Mouse (Mus musculus) liver, adult 2 months (tissue): ENCODE data around the gene Rab33a. TPM values are rescaled to one million over a fixed set of nuclear protein-coding genes. Genes with fewer than 3 reads are reported as not detected.

Source experiments
- DNase-seq: peaks from one replicate; pipeline ENCODE4 v3.0.0-alpha.2; 2011; ENCODE audit warnings: low read depth, low spot score; ENCODE audit errors: extremely low read depth
- H3K27ac ChIP-seq: fragments of 200-500 bp; replicated peaks from 2 replicates; pipeline ENCODE4 v1.5.1; 2012; ENCODE audit warnings: low read depth, mild to moderate bottlenecking, control low read depth, inconsistent platforms, low read length; ENCODE audit not compliant: insufficient read depth
- H3K27me3 ChIP-seq: fragments of 200-500 bp; 2 replicates; pipeline ENCODE4 v1.6.1; 2012; ENCODE audit warnings: mild to moderate bottlenecking, moderate library complexity, low read length, inconsistent platforms; ENCODE audit not compliant: control insufficient read depth, insufficient read depth
- H3K36me3 ChIP-seq: fragments of 200-500 bp; 2 replicates; pipeline ENCODE4 v1.6.1; 2012; ENCODE audit warnings: low read length, inconsistent platforms; ENCODE audit not compliant: control insufficient read depth, insufficient read depth
- H3K4me1 ChIP-seq: fragments of 200-500 bp; 2 replicates; pipeline ENCODE4 v1.6.1; 2011; ENCODE audit warnings: low read length; ENCODE audit not compliant: control insufficient read depth, insufficient read depth
- H3K4me3 ChIP-seq: fragments of 200-500 bp; 2 replicates; pipeline ENCODE4 v1.5.1; 2011; ENCODE audit warnings: low read depth, mild to moderate bottlenecking, control low read depth, low read length, moderate library complexity; ENCODE audit not compliant: insufficient read depth
- H3K79me2 ChIP-seq: fragments of 200-500 bp; 2 replicates; pipeline ENCODE4 v1.6.1; 2012; ENCODE audit warnings: inconsistent platforms, mild to moderate bottlenecking, low read length, moderate library complexity; ENCODE audit not compliant: control insufficient read depth, insufficient read depth
- H3K9ac ChIP-seq: fragments of 200-500 bp; 2 replicates; pipeline ENCODE4 v1.6.1; 2012; ENCODE audit warnings: low read depth, mild to moderate bottlenecking, control low read depth, inconsistent platforms, low read length
- CTCF ChIP-seq: fragments of 200-500 bp; IDR thresholded peaks from 2 replicates; pipeline ENCODE4 v1.5.1; 2011; ENCODE audit warnings: low read depth, low read length, control low read depth
- POLR2A ChIP-seq: fragments of 200-500 bp; IDR thresholded peaks from 2 replicates; pipeline ENCODE4 v1.6.1; 2011; ENCODE audit warnings: low read length, control low read depth; ENCODE audit not compliant: insufficient read depth; ENCODE audit errors: extremely low read depth
- WGBS: fragments of 180-500 bp; shearing (Covaris S2); methylation state at CpG from one replicate; pipeline ENCODE4 v1.1.7; 2018; 5-methylcytosine and 5-hydroxymethylcytosine counted together
- polyA plus RNA-seq: library from polyadenylated mRNA; depleted of rRNA; stranded (reverse); fragments of >200 nt; gene quantifications from 2 replicates; pipeline ENCODE4 v1.2.3, GENCODE M21; 2012; rRNA removed
- total RNA-seq: library from RNA; depleted of rRNA; stranded (reverse); fragments of >200 nt; gene quantifications from 2 replicates; pipeline ENCODE4 v1.2.3, GENCODE M21; 2014; rRNA removed

Gene Rab33a
- total RNA-seq: 0.27 TPM in 1 of 2 replicates, not detected in the other
- polyA plus RNA-seq: 0.12 TPM in 1 of 2 replicates, not detected in the other

DNA sequence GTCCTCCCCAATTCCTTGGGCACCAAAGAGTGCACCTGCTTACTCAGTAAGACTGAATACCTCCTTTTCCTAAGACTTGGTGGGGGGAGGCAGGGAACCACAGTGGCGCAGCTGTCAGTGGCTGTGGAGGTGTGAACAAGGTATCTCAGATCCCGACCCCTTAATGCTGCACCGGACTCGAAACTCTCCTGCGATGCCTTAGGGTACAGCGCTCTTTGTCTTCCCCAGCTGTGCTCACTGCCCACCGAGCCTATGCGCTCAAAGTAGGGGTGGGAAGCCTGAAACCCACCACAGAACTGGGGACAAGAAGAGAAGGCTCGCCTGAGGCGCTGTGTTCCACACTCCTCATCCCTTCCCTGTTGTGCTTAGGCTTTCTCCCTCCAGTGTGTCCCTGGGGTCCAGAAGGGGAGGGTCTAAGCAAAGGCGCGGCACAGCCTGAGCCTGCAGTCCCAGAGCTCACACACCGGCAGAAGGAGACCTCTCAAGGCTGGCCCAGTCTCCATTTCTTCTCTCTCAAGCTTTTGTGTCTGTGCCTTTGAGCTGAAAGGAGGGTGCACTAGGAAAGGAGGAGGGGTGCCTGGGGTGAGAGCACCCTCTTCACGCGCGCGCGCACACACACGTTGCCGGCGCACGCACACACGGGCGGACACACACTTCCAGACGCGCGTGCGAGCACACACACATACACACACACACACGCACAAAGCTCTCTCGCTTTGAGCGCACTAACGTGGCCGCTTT is at the start of gene Rab33a:
TSS of gene Rab33a (plus strand) at position 478 of the 741 bp plus-strand sequence.
- no peak for DNase-seq
- no peaks in the 10 kb centered on the region for H3K79me2 ChIP-seq
- no peak within 1 kb of the TSS for H3K27ac ChIP-seq
- 8% methylated on average over 28 of the region's 33 CpGs for WGBS
- no peak within 1 kb of the TSS for H3K9ac ChIP-seq
- no peak for TF ChIP-seq CTCF
- no peak for TF ChIP-seq POLR2A
- H3K4me1 ChIP-seq: no peaks in the 10 kb centered on the region; the same call in 1 of the 2 replicates
- H3K27me3 ChIP-seq: no peaks in the 10 kb centered on the region
- peak within 1 kb of the TSS; percentile 16; the same call in 1 of the 2 replicates for H3K4me3 ChIP-seq
- H3K36me3 ChIP-seq: no peaks in the 10 kb centered on the region

- Histone ChIP-seq H3K4me1 (no peaks in the 10 kb centered on the region), H3K36me3 (peaks cover 33% of the 10 kb centered on the region), H3K4me3 (no peak overlapping the region), H3K27me3 (no peaks in the 10 kb centered on the region), H3K9ac (no peak overlapping the region), H3K27ac (no peak overlapping the region), H3K79me2 (no peaks in the 10 kb centered on the region)
- TF ChIP-seq POLR2A (no peak), CTCF (no peak)
- WGBS: 51% methylated on average over 4 of the region's 4 CpGs
- DNase-seq: no peak
These were observed 38.0 kb upstream of the Rab33a start for GRCm38 (mm10) chrX:48481095-48481494.

DNA sequence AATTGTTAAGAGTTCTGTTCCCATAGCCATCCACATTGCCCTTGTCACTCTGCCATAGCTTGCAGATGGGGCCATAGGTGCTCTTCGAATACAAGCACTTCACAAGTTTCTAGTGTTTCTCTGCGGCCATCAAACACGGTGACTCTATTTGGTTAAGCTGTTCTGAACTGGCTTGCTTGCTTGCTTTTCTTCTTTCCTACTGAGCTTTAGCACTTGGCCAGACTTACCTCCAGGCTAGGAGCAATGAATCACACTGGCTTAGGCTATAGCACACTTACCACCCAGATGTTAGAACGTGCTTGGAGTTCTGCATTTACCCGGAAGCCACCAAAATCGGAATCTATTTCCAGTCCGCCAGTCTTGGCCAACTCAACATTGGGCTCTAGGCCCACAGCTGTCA is 37.4 kb upstream of the Rab33a start:
- peaks cover 33% of the 10 kb centered on the region for H3K36me3 ChIP-seq
- no peak overlapping the region for H3K9ac ChIP-seq

DNA sequence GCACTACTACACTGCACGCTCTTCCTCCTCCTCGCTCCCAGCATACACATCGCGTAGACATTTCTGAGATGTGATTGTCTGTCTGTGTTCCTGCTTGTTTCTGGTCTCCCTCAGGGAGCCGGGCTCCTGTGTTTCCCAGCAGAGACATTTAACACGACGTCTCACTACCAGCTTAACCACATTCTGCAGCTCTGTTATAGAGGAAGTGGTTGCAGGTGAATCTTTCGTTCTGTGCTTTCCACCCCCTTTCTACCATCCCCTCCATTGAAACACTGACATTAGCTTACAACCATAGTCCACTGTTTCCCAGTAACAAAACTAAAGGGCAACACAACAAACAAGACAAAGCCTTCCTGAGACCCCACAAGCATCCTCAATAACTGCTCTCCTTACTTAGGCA is 25.3 kb upstream of the Rab33a start:
- Histone ChIP-seq H3K36me3 (peaks cover 26% of the 10 kb centered on the region), H3K4me1 (no peaks in the 10 kb centered on the region), H3K4me3 (no peak overlapping the region), H3K27me3 (no peaks in the 10 kb centered on the region), H3K9ac (no peak overlapping the region), H3K79me2 (no peaks in the 10 kb centered on the region), H3K27ac (no peak overlapping the region)
- no peak for DNase-seq
- 96% methylated on average over 8 of the region's 8 CpGs for WGBS
- TF ChIP-seq POLR2A: no peak
- no peak for TF ChIP-seq CTCF

More for the DNA sequence above, 37.4 kb upstream of the Rab33a start:
- H3K4me1 ChIP-seq: no peaks in the 10 kb centered on the region
- H3K27me3 ChIP-seq: no peaks in the 10 kb centered on the region
- H3K4me3 ChIP-seq: no peak overlapping the region
- DNase-seq: no peak
- 88% methylated on average over 7 of the region's 7 CpGs for WGBS
- TF ChIP-seq POLR2A (no peak), CTCF (no peak)
- H3K27ac ChIP-seq: no peak overlapping the region
- H3K79me2 ChIP-seq: no peaks in the 10 kb centered on the region

DNA sequence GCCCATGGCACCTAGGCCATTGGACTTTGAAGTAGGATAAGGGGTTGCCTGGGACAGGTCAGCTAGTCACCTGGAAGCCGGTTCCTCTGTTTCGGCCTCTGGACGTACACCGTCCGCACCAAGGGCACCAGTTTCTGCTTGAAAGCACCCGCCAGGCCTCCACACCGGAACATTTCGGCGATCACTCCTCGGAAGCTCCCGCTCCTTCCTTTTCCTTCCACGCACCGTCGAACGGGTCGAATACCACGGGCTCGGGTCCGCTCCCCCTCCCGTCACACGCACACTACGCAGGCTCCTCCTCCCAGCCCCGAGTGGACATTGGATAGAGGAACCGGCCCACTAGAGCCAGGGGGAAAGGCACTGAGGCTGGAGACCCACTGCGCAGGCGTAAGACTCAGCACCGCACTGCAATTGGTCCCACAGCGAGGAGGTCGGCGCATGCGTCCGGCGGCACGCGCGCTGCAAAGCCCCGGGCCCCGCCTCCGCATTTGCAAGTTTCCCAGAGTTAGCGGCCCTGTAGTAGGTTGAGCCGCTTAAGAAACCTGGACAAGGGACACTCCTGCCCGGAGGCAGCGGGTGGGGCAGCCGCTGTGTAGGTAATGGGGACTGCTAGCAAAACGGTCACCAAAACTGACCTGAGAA is 5.8 kb upstream of the Rab33a start, which contains the start of gene Aifm1:
TSS of gene Aifm1 (minus strand) at position 398 of the 642 bp plus-strand sequence.
- Histone ChIP-seq H3K79me2 (peaks cover 4% of the 10 kb centered on the region; the same call in 1 of the 2 replicates), H3K4me1 (peaks cover 1% of the 10 kb centered on the region; the same call in 1 of the 2 replicates), H3K27me3 (no peaks in the 10 kb centered on the region), H3K4me3 (peak within 1 kb of the TSS; percentile 94), H3K9ac (peak within 1 kb of the TSS; percentile 90), H3K36me3 (no peaks in the 10 kb centered on the region), H3K27ac (peak within 1 kb of the TSS; percentile 96)
- peak; percentile 87 for DNase-seq
- no peak for TF ChIP-seq CTCF
- TF ChIP-seq POLR2A: 0 out of 2 replicates have a peak, but pooled peaks have one; percentile 43
- under 1% methylated on average over 45 of the region's 45 CpGs for WGBS
